In the genomic region with DNA sequence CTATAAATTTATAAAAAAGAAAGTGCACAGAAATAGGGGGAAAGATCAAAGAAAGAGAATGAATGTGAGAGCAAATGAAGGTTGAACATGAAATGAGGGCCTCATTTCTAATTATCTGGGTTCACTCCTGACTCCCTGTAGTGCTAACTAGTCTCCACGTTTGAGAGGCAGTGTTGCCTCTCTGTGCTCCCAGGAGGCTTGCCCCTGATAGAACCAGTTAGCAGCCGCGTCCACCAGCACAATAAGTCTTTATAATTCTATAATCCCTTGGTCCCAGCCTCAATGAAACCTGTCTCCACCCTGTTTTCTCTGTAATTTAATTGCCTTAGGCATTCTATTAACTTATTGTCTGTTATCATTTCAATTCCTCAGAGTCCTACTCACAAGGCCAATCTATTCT, we compare ENCODE assay signal across 29 mouse cellular contexts. TPM values are rescaled to one million over a fixed set of nuclear protein-coding genes. Genes with fewer than 3 reads are reported as not detected.
A peak's percentile ranks its signal among the peaks of the same experiment; 100 is the strongest.
DNase-seq lines count a peak whose midpoint lies in the region; ATAC-seq lines count a peak whose summit lies in the region.
"Had no signal": no experiment of that assay in that cellular context is flagged by ENCODE, and none has a peak within 500 bp of the region (broad histone marks: within the 10 kb centered on the region; RNA-seq: fewer than 3 reads in every experiment).

No protein-coding gene starts in this region.

- peak; percentile 8 for DNase-seq in embryo, embryonic 10 days (ENCODE audit: low spot score)
- DNase-seq in embryo, embryonic 9.5 days (ENCODE audit: extremely low spot score): no peak
- peak; percentile 2 for DNase-seq in hindbrain, embryonic 10.5 days (ENCODE audit: low spot score)
- DNase-seq in hindbrain, embryonic 14.5 days (ENCODE audit: low spot score): peak; percentile 28
- DNase-seq in retina, embryonic 14.5 days (ENCODE audit: low spot score): peak; percentile 68
- no peak for DNase-seq in adrenal gland, postnatal 25 days
- DNase-seq: adrenal gland, adult 8-10 months; cerebellum, postnatal 10 days; gastrocnemius, postnatal 25 days; heart, adult 18-20 months; heart, postnatal 14 days; kidney, postnatal 25 days; lung, embryonic 14.5 days; right cerebral cortex, postnatal 25 days; thymus, postnatal 14 days had no signal

- ATAC-seq in hindbrain, embryonic 16.5 days: no peak
- ATAC-seq in hindbrain, embryonic 14.5 days (ENCODE audit: low FRiP score): peak; percentile 66; the same call in 1 of the 2 replicates
- ATAC-seq in cerebellum, adult (ENCODE audit: insufficient number of reproducible peaks, low FRiP score, low TSS enrichment): no peak
- ATAC-seq: activated CD4-positive, CD25-positive, alpha-beta regulatory T cell, adult 4 months; intestine, postnatal 0 days had no signal

- H3K27me3 ChIP-seq in hindbrain, embryonic 10.5 days (ENCODE audit: insufficient read depth, poor library complexity, severe bottlenecking): no peaks in the 10 kb centered on the region
- no peaks in the 10 kb centered on the region for H3K27me3 ChIP-seq in hindbrain, embryonic 16.5 days (replicated peaks; ENCODE audit: control insufficient read depth, insufficient read depth, low read length)
- no peaks in the 10 kb centered on the region for H3K27me3 ChIP-seq in hindbrain, embryonic 14.5 days (ENCODE audit: control insufficient read depth, insufficient read depth, low read length)
- H3K27me3 ChIP-seq: heart, embryonic 12.5 days; limb, embryonic 15.5 days had no signal

- 38% methylated on average over 3 of the region's 3 CpGs for WGBS in hindbrain, embryonic 10.5 days
- 22% methylated on average over 3 of the region's 3 CpGs for WGBS in hindbrain, embryonic 16.5 days
- WGBS in hindbrain, embryonic 14.5 days: 20% methylated on average over 3 of the region's 3 CpGs

- no peaks in the 10 kb centered on the region for H3K9me3 ChIP-seq in hindbrain, embryonic 10.5 days
- no peaks in the 10 kb centered on the region for H3K9me3 ChIP-seq in hindbrain, embryonic 16.5 days (ENCODE audit: control insufficient read depth, low read length)
- no peaks in the 10 kb centered on the region for H3K9me3 ChIP-seq in hindbrain, embryonic 14.5 days (ENCODE audit: control insufficient read depth, low read length)
- H3K9me3 ChIP-seq: heart, embryonic 12.5 days; limb, embryonic 15.5 days had no signal

- H3K4me1 ChIP-seq in hindbrain, embryonic 10.5 days (replicated peaks): no peaks in the 10 kb centered on the region
- H3K4me1 ChIP-seq in hindbrain, embryonic 16.5 days (ENCODE audit: control insufficient read depth, insufficient read depth, low read depth, low read length): no peaks in the 10 kb centered on the region
- H3K4me1 ChIP-seq in hindbrain, embryonic 14.5 days (replicated peaks; ENCODE audit: control insufficient read depth, insufficient read depth, low read length): no peaks in the 10 kb centered on the region
- H3K4me1 ChIP-seq: heart, embryonic 12.5 days; limb, embryonic 15.5 days had no signal

- H3K4me2 ChIP-seq in hindbrain, embryonic 16.5 days (ENCODE audit: low read length): no peak overlapping the region
- no peak overlapping the region for H3K4me2 ChIP-seq in hindbrain, embryonic 14.5 days (replicated peaks)
- H3K4me2 ChIP-seq: heart, embryonic 12.5 days; limb, embryonic 15.5 days; lung, embryonic 14.5 days had no signal

- no peak overlapping the region for H3K9ac ChIP-seq in hindbrain, embryonic 16.5 days (ENCODE audit: low read depth, low read length)
- H3K9ac ChIP-seq in hindbrain, embryonic 14.5 days: no peak overlapping the region
- H3K9ac ChIP-seq: heart, embryonic 12.5 days; limb, embryonic 15.5 days; liver, embryonic 14.5 days; lung, embryonic 14.5 days had no signal

- H3K36me3 ChIP-seq in hindbrain, embryonic 10.5 days: no peaks in the 10 kb centered on the region
- H3K36me3 ChIP-seq in hindbrain, embryonic 16.5 days (ENCODE audit: control insufficient read depth, insufficient read depth, low read length): no peaks in the 10 kb centered on the region
- H3K36me3 ChIP-seq in hindbrain, embryonic 14.5 days (replicated peaks; ENCODE audit: control insufficient read depth, insufficient read depth): no peaks in the 10 kb centered on the region
- H3K36me3 ChIP-seq: heart, embryonic 12.5 days; limb, embryonic 15.5 days had no signal

- H3K4me3 ChIP-seq in hindbrain, embryonic 10.5 days: no peak overlapping the region
- H3K4me3 ChIP-seq in hindbrain, embryonic 16.5 days (ENCODE audit: low read length): no peak overlapping the region
- H3K4me3 ChIP-seq in hindbrain, embryonic 14.5 days (replicated peaks; ENCODE audit: low read length): no peak overlapping the region
- H3K4me3 ChIP-seq: heart, embryonic 12.5 days; layer of hippocampus, adult 2 months; limb, embryonic 15.5 days had no signal

- H3K27ac ChIP-seq in hindbrain, embryonic 10.5 days: no peak overlapping the region
- no peak overlapping the region for H3K27ac ChIP-seq in hindbrain, embryonic 16.5 days (ENCODE audit: low read depth, low read length)
- no peak overlapping the region for H3K27ac ChIP-seq in hindbrain, embryonic 14.5 days
- H3K27ac ChIP-seq: layer of hippocampus, adult 2 months; limb, embryonic 15.5 days; liver, embryonic 14.5 days had no signal

RNA-seq across cellular contexts. Expression of a gene that starts 38.3 kb away (rescaled TPM):
- not detected in 2 replicates for polyA plus RNA-seq in hindbrain, embryonic 10.5 days (2016; fragmentation: Nextera tagmentation; extraction: Ambion mirVana)
- not detected in 2 replicates for polyA plus RNA-seq in hindbrain, embryonic 16.5 days (2015; fragmentation: Nextera tagmentation; extraction: Ambion mirVana)
- polyA plus RNA-seq in hindbrain, embryonic 14.5 days (2014; fragmentation: Nextera tagmentation; extraction: Ambion mirVana): not detected in 2 replicates
- total RNA-seq in adrenal gland, postnatal 25 days (2021): not detected in 2 replicates
- total RNA-seq: adrenal gland, adult 8-10 months; gastrocnemius, postnatal 25 days; heart, adult 18-20 months; heart, postnatal 14 days; layer of hippocampus, adult 2 months; left cerebral cortex, postnatal 36 days; megakaryocyte, adult 5-6 weeks had no signal
- polyA plus RNA-seq: activated CD4-positive, CD25-positive, alpha-beta regulatory T cell, adult 4 months; heart, embryonic 12.5 days; intestine, postnatal 0 days; kidney, embryonic 14.5 days; limb, embryonic 15.5 days; liver, embryonic 14.5 days; lung, embryonic 14.5 days; neural tube, embryonic 11.5 days; spleen, adult 2 months; testis, adult 2 months had no signal

Comparison
In these comparisons a context has a peak if more than half of its experiments do, and no peak if none do; other contexts are left out.
1. DNase-seq: peak in embryo, embryonic 10 days (single experiment), hindbrain, embryonic 10.5 days (single experiment), hindbrain, embryonic 14.5 days (single experiment) and retina, embryonic 14.5 days (single experiment); none in embryo, embryonic 9.5 days (single experiment) and adrenal gland, postnatal 25 days (single experiment).